Mouse (Mus musculus) frontal cortex, postnatal 36 days (tissue): Measurements from ENCODE around the gene Cyp2r1.
"Not testable (repeated sequence)": the region's sequence is repeated elsewhere in the genome, so short reads cannot be mapped to it uniquely, and the experiment has no call there.

Experiments used
- DNase-seq, 2 experiments: peaks; one replicate each; pipeline ENCODE4 v3.0.0; 2022; ENCODE audit warnings: low spot score in 2 of 2

The Cyp2r1 gene

DNA sequence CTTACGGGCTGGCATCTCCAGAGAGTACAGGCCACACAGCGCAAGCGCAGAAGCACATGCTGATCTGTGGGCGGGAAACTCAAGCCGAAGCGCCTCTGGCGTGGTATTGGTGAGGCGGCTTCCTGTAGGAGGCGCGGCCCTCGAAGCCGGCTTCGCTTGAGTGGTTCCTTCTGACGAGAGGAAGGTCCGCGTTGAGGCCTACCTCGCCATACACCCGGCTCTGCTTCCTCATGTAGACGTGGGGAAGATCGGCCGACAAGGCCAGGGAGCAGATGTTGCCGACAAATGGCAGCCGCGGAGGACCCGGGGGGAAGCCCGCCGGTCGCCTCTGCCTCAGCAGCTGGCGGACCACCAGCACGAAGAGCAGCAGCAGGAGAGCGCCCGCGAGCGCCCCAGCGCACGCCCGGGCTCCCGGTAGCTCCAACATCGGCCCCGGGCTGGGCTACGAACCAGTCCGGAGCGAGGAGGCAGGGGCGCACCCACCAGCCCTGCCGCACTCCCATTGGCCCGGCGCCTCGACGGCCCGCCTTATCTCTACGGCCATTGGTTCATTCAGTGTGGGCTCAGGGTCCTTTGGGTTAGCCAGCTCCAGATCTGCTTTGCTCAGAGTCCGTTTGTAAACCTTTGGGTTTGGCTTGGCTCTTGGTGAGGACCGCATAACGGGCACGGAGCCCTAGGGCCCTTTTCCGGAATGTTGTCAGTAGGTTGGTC, at the start of gene Cyp2r1:
Gene Cyp2r1, minus strand, starts transcription at position 442 of the 711 bp plus-strand sequence.
- DNase-seq = peak; percentile 81 to 84

DNA sequence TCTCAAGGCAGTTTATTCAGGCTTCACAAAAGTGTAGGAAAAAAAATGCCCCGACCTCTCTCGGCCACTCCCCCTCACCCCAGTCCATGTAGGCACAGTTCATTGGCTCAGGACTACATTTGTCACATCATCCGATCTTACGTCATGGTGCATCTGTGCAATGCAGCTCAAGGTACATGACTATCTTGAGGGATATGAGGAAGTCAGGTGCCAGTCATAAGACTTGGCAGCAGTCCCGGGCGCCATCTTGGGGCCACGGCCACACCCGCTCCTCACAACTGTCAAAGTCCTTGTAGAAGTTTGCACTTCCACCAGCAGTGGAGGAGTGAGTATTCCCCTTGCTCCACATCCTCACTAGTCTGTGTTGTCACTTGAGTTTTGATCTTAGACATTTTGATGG, 31.6 kb upstream of the Cyp2r1 start:
- not testable (repeated sequence) for DNase-seq

DNA sequence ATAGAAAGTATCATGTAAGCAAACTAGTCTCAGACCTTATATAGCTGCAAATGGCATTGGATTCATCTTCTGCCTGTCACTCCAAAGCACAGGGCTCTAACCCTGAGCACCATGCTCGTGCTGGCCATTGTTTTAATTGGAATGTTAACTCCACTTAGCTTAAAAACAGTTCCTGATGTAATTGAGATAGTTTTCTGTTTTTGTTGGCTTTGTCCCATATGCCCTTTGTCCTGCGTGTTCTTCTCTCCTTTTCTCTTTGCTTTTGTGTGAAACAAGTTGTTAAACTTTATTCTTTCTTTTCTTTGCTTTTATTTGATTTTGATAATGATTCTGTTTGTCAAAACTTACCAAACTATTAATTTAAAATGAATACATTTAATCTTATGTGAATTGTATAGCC, 19.7 kb upstream of the Cyp2r1 start:
- no peak for DNase-seq

DNA sequence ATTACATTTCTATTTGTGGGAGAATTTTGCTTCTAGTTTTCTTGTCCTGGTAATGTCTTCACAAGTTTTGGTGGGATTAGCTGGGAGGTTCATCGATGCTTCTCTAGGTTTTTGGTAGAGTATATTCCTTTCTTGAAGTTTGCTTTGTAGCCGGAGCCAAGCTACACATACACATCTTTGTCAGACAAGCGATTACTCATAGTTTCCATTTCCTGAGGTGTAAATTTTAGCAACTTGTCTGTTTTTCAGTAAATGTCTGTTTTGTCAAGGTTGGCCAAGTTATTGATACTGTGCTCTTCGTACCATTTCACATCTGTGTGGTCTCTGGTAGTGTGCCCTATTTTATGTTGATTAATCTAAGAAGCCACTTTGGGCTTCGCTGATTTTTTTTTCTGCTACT, 18.4 kb upstream of the Cyp2r1 start:
- DNase-seq = no peak

DNA sequence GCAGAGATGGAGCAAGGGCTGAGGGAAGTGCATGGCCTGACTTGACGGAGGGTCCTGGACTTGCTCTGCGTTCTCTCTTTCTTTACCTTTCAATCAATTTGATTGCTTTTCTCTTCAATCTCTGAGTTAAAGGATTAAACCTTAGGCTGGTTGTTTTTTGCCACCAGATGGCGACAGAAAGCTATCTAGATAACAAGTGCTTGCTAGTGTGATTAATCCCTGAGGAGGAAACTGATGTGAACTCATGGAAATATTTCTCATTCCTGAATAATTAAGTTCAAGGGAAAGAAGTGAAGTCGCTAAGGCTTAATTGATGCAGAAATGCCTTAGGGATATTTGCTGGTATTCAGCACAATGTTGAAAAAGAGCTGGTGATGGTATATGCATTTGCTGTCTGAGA, 17.7 kb upstream of the Cyp2r1 start:
- peak; percentile 30 to 73 for DNase-seq

DNA sequence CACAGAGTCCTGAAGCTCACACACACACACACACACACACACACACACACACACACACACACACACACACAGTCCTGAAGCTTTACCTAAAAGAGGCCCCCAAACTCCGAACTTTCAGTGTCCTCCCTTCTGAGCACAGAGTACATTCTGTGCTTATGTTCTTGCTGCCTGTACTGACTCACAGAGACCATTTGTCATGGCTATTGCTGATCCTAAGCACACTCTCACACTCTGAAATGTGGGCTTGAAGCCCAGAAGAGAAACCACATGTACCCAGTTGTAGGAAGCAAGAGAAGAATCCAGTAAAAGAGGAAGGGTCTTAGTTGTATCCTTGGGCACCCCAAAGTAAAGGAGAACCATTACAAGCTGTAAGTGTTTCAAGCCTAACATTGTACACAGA, 14.9 kb upstream of the Cyp2r1 start:
- DNase-seq = no peak

DNA sequence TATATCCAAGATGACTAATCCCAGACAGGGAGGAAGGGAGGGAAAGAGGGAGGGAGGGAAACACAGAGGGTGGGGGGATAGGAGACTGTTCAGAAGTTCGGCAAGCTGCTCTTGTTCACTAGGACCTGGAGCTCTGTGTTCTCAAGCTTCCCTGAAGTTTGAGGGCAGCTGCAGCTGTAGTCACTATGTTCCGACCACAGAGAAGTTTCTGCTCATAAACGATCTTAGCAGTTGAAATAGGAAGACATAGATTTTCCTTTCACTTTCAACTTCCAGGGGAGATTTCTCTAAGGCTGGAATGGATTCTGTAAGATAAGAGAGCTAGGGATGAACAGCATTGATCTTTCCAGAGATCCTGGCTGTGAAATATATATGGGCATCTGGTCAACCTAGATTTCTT, 14.2 kb upstream of the Cyp2r1 start:
- no peak for DNase-seq

DNA sequence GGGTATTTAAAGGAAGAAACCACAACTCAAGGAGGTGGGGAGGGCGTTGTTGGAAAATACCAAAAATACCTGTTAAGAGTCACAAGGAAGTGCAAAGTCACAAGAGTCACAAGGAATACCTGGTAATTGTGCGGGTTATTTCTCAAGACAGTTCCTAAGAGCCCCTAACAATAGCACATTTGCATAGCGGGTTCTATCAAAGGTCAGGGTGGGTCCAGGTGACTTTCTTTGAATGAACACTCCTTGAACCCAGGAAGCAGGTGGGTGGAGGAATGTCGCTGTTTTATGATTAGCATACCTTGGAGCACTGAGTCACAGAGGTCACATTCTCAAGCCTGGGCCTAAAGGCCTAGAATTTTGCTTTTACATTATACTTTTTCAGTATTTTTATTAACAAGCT, 11.1 kb upstream of the Cyp2r1 start:
- DNase-seq = not testable (repeated sequence)

DNA sequence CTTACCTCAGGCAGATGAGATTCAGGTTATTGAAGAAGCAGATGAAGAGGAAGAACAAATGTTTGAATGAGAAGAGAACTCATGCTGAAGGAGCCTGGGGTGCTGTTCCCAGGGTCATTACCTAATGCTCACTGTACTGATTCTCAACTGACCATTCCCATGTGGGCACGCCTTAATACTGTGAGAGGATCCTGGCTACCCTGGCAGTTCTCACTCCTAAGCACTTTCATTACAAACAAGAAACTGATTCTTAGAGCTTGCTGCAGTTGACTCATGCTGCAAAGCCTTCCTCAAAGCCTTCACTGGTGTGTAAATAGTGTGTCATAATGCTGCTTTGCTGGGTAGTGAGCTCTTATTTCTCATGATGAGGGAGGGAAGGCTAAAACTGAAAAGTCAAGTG, 26.6 kb downstream of the Cyp2r1 start:
- no peak for DNase-seq

DNA sequence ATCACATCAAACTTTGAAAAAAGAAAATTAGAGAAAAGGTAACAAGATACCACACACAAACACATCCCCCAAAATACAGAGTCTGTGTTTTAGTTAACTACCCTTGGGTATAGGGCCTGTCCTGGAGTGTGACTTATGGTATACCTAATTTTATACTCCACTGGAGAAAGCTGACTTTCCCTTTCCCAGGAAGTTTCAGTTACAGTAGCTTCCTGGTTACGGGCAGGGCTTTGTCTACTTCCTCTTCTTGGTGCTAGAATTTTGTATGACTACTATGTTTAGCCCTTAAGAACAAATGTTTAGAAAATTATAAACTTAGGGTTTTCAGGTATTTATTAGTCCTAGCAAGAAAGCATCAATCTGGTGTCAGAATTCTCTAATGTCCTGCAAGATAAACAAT, 36.5 kb downstream of the Cyp2r1 start:
- DNase-seq = no peak

DNA sequence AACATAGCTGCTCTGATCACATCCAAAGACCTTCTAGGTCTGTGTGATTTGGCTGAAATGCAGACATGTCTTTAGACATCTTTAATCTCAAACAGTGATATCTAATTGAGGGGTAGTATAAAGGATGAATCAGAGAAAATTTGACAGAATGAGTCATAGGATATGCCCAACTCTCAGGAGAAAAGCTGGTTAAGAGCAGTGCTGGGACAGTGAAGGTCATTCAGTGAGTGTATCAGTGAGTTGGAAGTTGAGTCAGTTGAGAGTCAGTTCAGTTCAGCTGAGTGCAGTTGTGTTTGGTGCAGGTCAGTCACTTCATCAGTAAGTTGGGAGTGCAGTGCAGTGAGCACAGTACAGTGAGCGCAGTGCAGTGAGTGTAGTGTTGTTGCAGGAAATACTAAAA, 42.6 kb downstream of the Cyp2r1 start:
- no peak for DNase-seq

DNA sequence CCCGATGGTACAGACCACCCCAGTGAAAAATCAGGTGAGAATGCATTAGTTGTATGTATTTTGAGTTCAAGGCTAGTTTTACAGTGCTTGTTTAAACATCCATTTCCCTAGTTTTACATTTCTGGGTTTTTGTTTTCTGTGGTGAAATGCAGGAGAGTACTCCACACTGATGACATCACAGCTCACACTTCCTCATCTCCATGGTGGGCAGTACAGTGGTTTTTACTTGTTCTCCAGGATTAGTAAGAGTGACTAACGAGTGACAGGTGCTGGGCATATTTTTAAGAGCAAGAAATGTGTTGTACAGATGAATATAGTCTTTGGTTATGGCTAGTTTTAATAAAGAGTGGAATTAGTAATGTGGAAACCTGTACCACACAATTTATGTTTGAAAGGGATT, 53.9 kb downstream of the Cyp2r1 start:
- no peak for DNase-seq
